Mouse (Mus musculus): ENCODE measurements around the gene 2210408I21Rik.

- TF ChIP-seq EP300 (IDR thresholded peaks at IDR 0.05; ENCODE audit: insufficient read depth, low read depth, low read length) (no peak), CTCF (IDR thresholded peaks at IDR 0.05) (no peak)
Observed at GRCm38 (mm10) chr13:77128240-77128639, 7.1 kb upstream of the 2210408I21Rik start.

All from heart, adult 2 months (tissue).